Mouse (Mus musculus) heart, adult 9 months (tissue): Measurements from ENCODE around the gene Eif2b1.
"Not testable (repeated sequence)": the region's sequence is repeated elsewhere in the genome, so short reads cannot be mapped to it uniquely, and the experiment has no call there.

Source experiments
- DNase-seq, 2 experiments: peaks; one replicate each; pipeline ENCODE4 v3.0.0; 2022; ENCODE audit warnings: low spot score in 2 of 2

The Eif2b1 gene

DNA sequence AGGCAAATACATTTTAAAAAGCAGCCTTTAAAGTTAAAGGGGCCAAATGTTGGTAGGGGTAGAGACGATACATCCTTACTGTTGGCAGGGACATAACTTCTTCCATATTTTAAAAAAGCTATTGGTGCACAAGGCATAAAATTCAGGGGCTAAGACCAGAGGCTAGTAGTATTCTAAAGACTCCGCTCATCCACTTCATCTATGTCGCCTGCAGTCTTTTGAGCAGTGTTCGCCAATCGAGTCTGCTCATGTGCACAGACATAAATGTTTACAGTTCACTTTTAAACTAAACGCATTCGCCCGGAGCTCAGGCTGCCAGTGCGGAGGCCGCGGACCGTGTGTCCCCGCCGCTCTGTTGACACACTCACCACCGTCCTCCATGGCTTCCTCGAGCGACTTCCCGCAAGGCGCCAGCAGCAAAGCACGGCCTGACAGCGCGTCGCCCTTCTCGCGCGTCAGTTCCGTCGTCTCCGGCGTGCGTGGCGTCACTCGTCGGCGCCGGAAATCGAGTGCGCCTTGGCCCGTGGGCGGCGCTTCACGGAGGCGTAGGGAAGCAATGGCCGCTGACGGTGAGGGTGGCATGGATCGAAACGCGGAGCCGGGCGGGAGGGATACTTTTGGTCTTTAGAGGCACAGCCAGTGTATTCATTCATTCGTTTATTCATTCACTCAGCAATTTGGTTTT, at the start of gene Eif2b1, which contains the start of gene Gtf2h3:
Gene Eif2b1, minus strand, starts transcription at position 499 of the 685 bp plus-strand sequence.
Gene Gtf2h3, plus strand, starts transcription at position 508 of the 685 bp plus-strand sequence.
- peak; percentile 84 to 91 for DNase-seq

DNA sequence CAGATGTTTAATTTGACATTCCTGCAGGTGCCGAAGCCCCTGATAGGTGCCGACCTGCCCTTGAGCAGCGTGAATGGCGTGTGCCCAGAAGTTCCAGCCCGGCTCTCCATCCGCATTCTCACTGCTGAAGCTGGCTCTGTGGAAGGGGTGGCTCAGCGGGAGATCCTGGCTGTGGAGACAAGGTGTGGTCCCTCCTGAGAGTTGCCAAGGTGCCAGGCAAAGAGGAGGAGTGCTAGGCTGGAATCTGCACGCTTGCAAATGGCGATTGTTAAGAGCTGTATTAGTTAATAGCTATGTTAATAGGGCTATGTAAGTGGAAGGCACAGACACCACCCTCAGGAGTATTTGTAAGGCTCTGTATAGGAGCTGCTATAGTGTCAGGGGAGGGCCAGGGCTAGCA, 45.4 kb upstream of the Eif2b1 start:
- no peak for DNase-seq

DNA sequence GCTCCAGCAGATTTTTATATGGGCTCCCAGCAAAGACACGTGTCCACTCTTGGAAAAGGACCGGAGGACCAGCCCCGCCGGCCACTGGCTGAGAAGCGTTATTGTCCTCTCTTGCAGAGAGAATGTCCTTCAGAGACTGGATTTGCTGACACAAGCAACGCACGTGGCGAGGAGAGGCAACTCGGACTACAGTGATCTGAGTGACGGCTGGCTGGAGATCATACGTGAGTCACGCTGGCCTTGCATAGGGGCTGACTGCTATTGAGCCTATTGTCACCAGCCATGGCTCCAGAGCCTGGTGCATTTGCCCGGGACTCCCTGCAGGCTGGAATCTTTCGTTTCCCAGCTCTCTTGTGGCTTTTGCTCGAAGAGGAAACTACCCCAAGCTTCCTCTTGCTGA, 44.0 kb upstream of the Eif2b1 start:
- DNase-seq = no peak

GRCm38 (mm10) chr5:124621362-124621761, 42.4 kb upstream of the Eif2b1 start:
- DNase-seq = peak in 1 of 2 experiments; percentile 19

DNA sequence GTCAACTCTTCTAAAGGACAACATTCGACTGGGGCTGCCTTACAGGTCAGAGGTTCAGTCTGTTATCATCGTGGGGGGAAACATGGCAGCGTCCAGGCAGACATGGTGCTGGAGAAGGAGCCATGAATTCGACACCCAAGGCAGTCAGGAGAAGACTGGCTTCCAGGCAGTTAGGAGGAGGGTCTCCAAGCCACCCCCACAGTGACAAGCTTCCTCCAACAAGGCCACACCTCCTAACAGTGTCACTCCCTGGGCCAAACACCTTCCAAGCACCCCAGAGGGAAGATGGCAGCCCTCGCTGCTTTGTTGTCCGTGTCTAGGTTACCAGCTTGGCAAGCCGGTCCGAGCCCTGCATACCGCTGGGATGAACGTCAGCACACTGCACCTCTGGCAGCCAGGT, 39.8 kb upstream of the Eif2b1 start:
- no peak for DNase-seq

- peak; percentile 17 to 56 for DNase-seq
Observed at GRCm38 (mm10) chr5:124614709-124615108, 35.8 kb upstream of the Eif2b1 start.

GRCm38 (mm10) chr5:124610965-124611364, 32.0 kb upstream of the Eif2b1 start:
- DNase-seq = no peak

DNA sequence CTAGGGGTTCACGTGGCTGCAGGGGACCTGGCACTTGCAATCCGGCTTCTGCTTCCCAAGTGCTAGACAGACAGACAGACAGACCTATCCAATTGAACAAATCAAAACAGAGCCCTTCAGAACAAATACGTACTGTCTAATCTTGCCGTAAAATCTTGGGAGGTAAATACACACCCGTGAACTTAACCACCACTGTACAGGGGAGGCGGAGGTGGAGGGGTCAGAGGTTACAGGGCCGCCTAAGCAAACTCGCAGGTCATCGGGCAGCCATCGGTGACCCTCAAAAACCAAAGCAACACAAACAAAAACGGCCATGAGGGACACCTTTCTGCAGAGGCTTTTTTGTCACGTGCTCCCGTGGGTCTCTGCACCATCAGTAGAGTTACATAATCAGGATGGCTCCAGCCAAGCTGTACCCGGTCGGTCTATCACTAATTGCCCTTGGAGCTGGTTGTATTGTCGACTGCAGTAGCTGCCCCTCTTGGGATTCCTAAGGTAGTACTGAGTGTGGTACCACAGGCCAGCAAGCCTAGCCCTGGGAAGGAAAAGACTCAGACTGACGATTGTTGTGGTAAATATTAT, 26.2 kb upstream of the Eif2b1 start:
- DNase-seq = no peak

GRCm38 (mm10) chr5:124604296-124604695, 25.4 kb upstream of the Eif2b1 start:
- peak in 1 of 2 experiments; percentile 27 for DNase-seq

- DNase-seq = no peak
Observed at GRCm38 (mm10) chr5:124602349-124602748, 23.4 kb upstream of the Eif2b1 start.

GRCm38 (mm10) chr5:124599726-124600125, 20.8 kb upstream of the Eif2b1 start:
- DNase-seq = not testable (repeated sequence)

DNA sequence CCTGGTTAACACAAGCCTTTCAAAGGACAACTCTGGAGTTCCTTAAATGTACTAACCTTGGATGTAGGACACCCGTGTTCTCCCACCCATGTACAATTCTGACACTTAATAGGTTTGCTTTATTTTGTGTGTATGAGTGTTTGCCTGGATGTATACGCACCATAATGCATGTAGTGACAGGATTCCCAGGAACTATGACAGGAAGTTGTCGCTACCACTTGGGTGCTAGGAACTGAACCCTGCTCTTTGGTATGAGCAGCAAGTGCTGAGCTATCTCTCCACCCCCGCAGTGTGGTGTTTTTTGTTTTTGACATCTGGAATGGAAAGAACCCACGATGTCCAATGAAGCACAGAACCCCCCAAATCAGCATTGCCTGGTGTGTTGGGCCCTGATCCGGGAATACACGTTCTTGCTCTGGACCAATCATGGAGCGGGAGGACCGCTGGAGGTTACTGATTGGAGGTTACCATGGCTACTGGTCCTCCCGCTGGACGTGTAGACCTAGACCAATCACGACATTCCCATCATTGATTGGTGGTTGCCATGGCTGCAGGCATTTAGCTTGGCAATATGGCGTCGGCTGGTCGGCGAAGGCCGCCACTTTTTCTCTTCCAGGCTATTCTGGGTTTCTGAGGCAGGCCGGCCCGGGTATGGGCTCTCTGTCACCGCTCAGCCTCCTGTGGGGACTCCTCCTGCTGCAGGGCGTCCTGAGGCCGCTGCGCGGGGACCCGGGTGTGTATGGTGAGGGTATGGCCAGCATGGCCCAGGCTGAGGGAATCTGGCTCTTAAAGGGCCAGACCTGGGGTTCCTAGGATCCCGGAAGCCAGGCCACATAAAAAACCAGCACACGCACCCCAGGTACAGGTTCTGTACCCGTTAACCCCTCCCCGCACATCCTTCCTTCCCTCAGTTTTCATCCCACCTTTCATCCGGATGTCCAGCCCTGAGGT, 19.6 kb upstream of the Eif2b1 start:
- peak; percentile 95 to 98 for DNase-seq

GRCm38 (mm10) chr5:124592768-124593167, 13.8 kb upstream of the Eif2b1 start:
- no peak for DNase-seq

- DNase-seq = peak in 1 of 2 experiments; percentile 25
Observed at GRCm38 (mm10) chr5:124582515-124582914, 3.6 kb upstream of the Eif2b1 start.

DNA sequence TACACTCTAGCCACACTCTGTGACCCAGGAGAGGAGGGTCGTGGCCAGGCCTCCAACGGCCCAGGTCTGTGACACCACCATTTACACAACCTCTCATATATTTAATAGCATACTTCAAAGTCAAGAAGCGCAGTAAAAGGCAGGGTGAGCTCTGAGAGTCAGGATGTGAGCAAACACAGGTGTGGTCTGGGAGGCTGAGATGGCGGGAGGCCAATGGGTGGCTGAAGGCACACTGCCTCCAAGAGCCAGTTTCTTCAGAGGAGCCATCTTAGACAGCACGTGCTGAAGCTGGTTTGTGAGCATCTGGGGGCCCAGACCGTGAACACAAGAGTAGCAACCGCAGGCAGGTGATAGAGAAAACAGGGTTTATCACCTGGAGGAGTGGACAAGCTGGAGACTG, 3.5 kb downstream of the Eif2b1 start:
- DNase-seq = no peak

GRCm38 (mm10) chr5:124571068-124571467, 7.9 kb downstream of the Eif2b1 start:
- no peak for DNase-seq

- no peak for DNase-seq
Observed at GRCm38 (mm10) chr5:124555145-124555544, 23.8 kb downstream of the Eif2b1 start.

DNA sequence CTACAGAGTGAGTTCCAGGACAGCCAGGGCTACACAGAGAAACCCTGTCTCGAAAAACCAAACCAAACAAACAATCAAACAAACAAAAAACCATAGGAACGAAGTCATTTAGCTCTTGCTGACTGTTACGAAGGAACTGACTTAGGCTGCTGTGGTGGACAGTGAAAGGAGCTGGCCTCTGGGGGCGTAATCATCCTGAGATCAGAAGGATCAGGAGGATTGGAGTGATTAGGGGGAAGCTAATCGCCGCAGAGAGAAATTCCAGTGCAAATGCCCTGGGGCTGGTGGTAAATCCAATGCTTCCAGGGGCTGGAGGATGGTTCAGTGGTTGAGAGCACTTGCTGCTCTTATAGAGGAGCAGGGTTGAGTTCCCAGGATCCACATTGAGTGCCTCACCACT, 25.3 kb downstream of the Eif2b1 start:
- no peak for DNase-seq

DNA sequence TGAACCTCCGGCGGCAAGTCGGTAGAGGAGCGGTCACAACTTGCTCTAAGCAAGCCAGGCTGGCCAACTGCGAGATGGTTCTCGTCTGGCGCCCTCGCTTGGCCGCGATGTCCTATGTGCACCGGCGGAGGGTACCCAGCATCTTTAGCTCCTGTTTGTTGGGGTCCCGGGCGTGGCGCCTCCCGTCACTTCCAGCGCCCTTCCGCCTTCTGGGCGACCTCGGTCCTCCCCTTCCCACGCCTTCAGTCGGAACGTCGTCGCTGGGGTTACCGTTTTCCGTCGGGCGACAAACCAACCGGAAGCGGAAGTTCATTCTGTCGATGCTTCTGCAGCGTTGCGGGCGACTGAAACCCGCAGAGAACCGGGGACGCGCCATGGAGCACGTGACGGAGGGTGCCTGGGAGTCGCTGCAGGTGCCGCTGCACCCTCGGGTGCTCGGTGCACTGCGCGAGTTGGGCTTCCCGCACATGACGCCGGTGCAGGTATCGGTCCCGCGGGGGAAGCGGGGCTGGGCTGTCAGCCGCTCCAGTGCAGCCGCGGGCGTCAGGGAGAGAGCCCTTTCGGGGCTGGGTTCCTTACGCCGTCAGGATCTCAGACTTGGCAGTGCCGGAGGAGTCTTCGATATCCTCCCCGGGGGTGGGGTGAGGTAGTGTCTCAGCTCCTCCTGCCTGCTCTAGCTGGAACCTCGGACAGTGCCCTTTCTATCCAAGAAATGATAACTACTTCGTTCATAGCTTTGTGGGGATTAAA, 26.2 kb downstream of the Eif2b1 start, which contains the start of gene Ddx55:
Gene Ddx55, plus strand, starts transcription at position 307 of the 750 bp plus-strand sequence.
- DNase-seq = peak; percentile 87 to 90

GRCm38 (mm10) chr5:124552094-124552472, 26.8 kb downstream of the Eif2b1 start:
- no peak for DNase-seq

GRCm38 (mm10) chr5:124551349-124552093, 27.4 kb downstream of the Eif2b1 start:
- DNase-seq = not testable (repeated sequence)
